Mouse (Mus musculus): Measurements from ENCODE around the gene Ppp1r16b. TPM values are rescaled to one million over a fixed set of nuclear protein-coding genes. Genes with fewer than 3 reads are reported as not detected.

The Ppp1r16b gene
- total RNA-seq, 2 experiments from 2014 or later, result 3.1 to 4.1 TPM

GRCm38 (mm10) chr2:158669199-158670195 lies 4.3 kb downstream of the Ppp1r16b start:
- intact Hi-C loops (cut with DNase I), result loop anchor here (5.0 kb wide), 1 partner anchor 63 kb away; no protein-coding TSS in a partner anchor
- TF ChIP-seq CTCF (IDR thresholded peaks at IDR 0.05), result no peak
- H3K4me3 ChIP-seq, result peak overlapping the region; percentile 78

DNA sequence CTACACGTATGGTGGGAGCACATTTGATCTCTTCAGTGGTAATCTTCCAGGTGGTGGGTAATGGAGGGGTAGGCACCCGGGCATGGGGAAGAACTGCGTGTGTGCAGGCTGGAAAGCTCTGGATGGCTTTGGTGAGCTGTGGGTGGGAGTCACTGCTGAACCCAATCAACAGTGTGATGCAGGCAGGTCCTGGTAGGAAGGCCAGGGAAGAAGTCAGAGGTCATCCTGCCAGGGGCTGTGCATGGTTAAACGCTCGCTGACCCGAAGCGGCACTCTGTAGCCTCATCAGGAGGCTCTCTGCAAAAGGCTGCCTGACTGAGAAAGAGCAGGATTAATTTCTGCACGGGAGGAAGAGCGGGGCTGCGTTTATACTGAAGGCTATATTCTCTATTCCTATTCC lies 5.4 kb downstream of the Ppp1r16b start:
- no peak for DNase-seq
- peak overlapping the region; percentile 78 for H3K4me3 ChIP-seq
- H3K27ac ChIP-seq, result peak overlapping the region; percentile 83
- no peak for TF ChIP-seq CTCF (IDR thresholded peaks at IDR 0.05)
- intact Hi-C loops (cut with DNase I), result loop anchor here (5.0 kb wide), 1 partner anchor 62 kb away; no protein-coding TSS in a partner anchor

More at GRCm38 (mm10) chr2:158669199-158670195, 4.3 kb downstream of the Ppp1r16b start:
- peak overlapping the region; percentile 83 for H3K27ac ChIP-seq
- no peak for DNase-seq

GRCm38 (mm10) chr2:158672829-158673228 lies 7.6 kb downstream of the Ppp1r16b start:
- intact Hi-C loops (cut with DNase I), result loop anchor here (5.0 kb wide), 1 partner anchor 59 kb away; no protein-coding TSS in a partner anchor
- no peak for TF ChIP-seq CTCF (IDR thresholded peaks at IDR 0.05)
- peak overlapping the region; percentile 77 for H3K27ac ChIP-seq

DNA sequence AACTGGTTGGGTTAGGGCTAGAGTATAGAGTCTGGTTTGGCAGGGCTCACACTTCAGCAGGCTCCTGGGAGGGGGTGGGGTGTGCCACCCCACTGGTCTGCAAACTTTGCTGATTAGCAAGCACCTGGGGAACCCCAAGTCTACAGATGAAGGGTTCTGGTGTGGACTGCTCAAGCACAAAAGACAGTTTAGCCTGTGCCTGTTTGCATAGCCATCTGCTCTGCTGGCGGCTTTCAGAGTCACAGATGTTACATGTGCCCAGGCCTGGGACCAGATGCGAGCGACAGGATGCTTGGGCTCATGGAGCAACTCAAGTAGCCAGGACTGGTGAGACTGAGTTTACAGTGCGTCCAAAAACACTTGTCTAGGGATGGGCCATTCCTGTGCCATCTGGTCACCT lies 8.3 kb downstream of the Ppp1r16b start:
- peak overlapping the region; percentile 70 for H3K27ac ChIP-seq
- intact Hi-C loops (cut with DNase I), result loop anchor here (5.0 kb wide), 1 partner anchor 59 kb away; no protein-coding TSS in a partner anchor
- TF ChIP-seq CTCF (IDR thresholded peaks at IDR 0.05), result no peak
- H3K4me3 ChIP-seq, result no peak overlapping the region; the same call in 1 of the 2 replicates
- DNase-seq, result no peak

More at GRCm38 (mm10) chr2:158672829-158673228, 7.6 kb downstream of the Ppp1r16b start:
- DNase-seq, result peak; percentile 48
- H3K4me3 ChIP-seq, result no peak overlapping the region

GRCm38 (mm10) chr2:158674131-158674530 lies 8.9 kb downstream of the Ppp1r16b start:
- intact Hi-C loops (cut with DNase I), result loop anchor here (5.0 kb wide), 1 partner anchor 58 kb away; no protein-coding TSS in a partner anchor
- H3K4me3 ChIP-seq, result no peak overlapping the region; the same call in 1 of the 2 replicates
- no peak for TF ChIP-seq CTCF (IDR thresholded peaks at IDR 0.05)
- peak overlapping the region; percentile 70; the same call in 1 of the 2 replicates for H3K27ac ChIP-seq
- DNase-seq, result no peak

DNA sequence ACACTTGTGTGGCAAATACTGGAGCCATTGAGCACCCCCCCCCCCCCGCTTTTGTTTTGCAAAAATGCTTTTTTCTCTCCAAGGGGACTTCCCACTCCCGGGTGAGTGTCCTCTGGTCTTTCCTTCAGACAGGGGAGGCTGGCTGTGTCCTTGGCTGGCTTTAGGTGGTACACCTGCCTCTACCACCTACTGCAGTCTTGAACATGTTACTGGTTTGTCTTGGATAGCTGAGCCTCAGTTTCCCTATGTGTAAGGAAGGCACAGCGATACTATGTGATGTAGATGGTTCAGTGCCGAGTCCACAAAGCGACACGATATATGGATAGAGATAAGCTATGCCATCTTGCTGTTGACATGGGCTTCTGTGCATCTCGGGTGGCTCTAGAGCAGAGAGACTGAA lies 9.6 kb downstream of the Ppp1r16b start:
- intact Hi-C loops (cut with DNase I), result loop anchor here (5.0 kb wide), 1 partner anchor 58 kb away; no protein-coding TSS in a partner anchor
- TF ChIP-seq CTCF (IDR thresholded peaks at IDR 0.05), result no peak
- no peak overlapping the region for H3K27ac ChIP-seq
- no peak overlapping the region for H3K4me3 ChIP-seq
- no peak for DNase-seq

DNA sequence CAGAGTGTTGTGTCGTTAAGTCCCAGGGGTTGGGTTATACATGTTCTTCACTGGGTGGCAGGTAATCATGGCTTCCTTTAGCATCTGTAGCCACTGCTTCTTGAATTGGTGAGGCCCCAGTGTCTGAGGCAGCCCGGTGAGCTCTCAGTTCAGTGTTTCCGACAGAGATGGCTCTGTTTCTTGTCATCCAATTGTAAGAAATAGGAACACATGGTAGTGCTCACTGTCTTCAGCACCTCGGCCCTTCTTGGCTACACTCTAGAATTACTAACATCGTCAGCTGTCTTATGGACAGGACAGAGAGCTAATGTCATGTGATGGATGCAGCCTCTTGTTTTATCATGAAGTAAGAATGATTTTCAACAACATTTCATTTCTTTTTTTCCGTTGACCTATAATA lies 10.0 kb downstream of the Ppp1r16b start:
- H3K4me3 ChIP-seq, result no peak overlapping the region
- TF ChIP-seq CTCF (IDR thresholded peaks at IDR 0.05), result no peak
- DNase-seq, result no peak
- intact Hi-C loops (cut with DNase I), result no loop called here
- no peak overlapping the region for H3K27ac ChIP-seq

- Histone ChIP-seq H3K4me3 (no peak overlapping the region), H3K27ac (no peak overlapping the region)
- no peak for DNase-seq
- intact Hi-C loops (cut with DNase I), result no loop called here
- TF ChIP-seq CTCF (IDR thresholded peaks at IDR 0.05), result no peak
These were observed 10.8 kb downstream of the Ppp1r16b start for GRCm38 (mm10) chr2:158675907-158676533.

GRCm38 (mm10) chr2:158677946-158678345 lies 12.7 kb downstream of the Ppp1r16b start:
- TF ChIP-seq CTCF (IDR thresholded peaks at IDR 0.05), result no peak
- no peak overlapping the region for H3K4me3 ChIP-seq
- DNase-seq, result no peak
- no peak overlapping the region for H3K27ac ChIP-seq
- intact Hi-C loops (cut with DNase I), result no loop called here

GRCm38 (mm10) chr2:158679091-158679490 lies 13.9 kb downstream of the Ppp1r16b start:
- no peak for TF ChIP-seq CTCF (IDR thresholded peaks at IDR 0.05)
- Histone ChIP-seq H3K4me3 (no peak overlapping the region), H3K27ac (no peak overlapping the region)
- DNase-seq, result no peak
- intact Hi-C loops (cut with DNase I), result no loop called here

- no peak overlapping the region for H3K27ac ChIP-seq
- DNase-seq, result no peak
- intact Hi-C loops (cut with DNase I), result no loop called here
- H3K4me3 ChIP-seq, result no peak overlapping the region
- no peak for TF ChIP-seq CTCF (IDR thresholded peaks at IDR 0.05)
These were observed 15.2 kb downstream of the Ppp1r16b start for GRCm38 (mm10) chr2:158680357-158680889.

- TF ChIP-seq CTCF (IDR thresholded peaks at IDR 0.05), result no peak
- intact Hi-C loops (cut with DNase I), result no loop called here
- H3K27ac ChIP-seq, result no peak overlapping the region; the same call in 1 of the 2 replicates
- H3K4me3 ChIP-seq, result no peak overlapping the region
- DNase-seq, result no peak
These were observed 16.5 kb downstream of the Ppp1r16b start for GRCm38 (mm10) chr2:158681714-158682113.
